Mouse (Mus musculus): ENCODE results near the gene Gabbr2. TPM values are rescaled to one million over a fixed set of nuclear protein-coding genes. Genes with fewer than 3 reads are reported as not detected.

The Gabbr2 gene
- polyA plus RNA-seq, 1 experiment: not detected

GRCm38 (mm10) chr4:46862677-46863076 is 129.0 kb downstream of the Gabbr2 start:
- no peaks in the 10 kb centered on the region for H3K36me3 ChIP-seq (ENCODE audit: control insufficient read depth, insufficient read depth)
- no peaks in the 10 kb centered on the region for H3K79me2 ChIP-seq (ENCODE audit: control insufficient read depth, insufficient read depth)
- no peaks in the 10 kb centered on the region for H3K27me3 ChIP-seq (ENCODE audit: control insufficient read depth, insufficient read depth, insufficient read length)
- TF ChIP-seq CTCF (IDR thresholded peaks at IDR 0.05; ENCODE audit: control insufficient read depth, insufficient read depth, insufficient read length): no peak
- TF ChIP-seq MYOD1 (IDR thresholded peaks at IDR 0.05; ENCODE audit: control insufficient read depth, insufficient read length, low read depth): no peak
- TF ChIP-seq MYOG (IDR thresholded peaks at IDR 0.05; ENCODE audit: control insufficient read depth, extremely low read depth, insufficient read length): no peak
- TF ChIP-seq USF1 (IDR thresholded peaks at IDR 0.05; ENCODE audit: low read depth): no peak
- TF ChIP-seq MAX (IDR thresholded peaks at IDR 0.05): no peak
- TF ChIP-seq FOSL1 (IDR thresholded peaks at IDR 0.05; ENCODE audit: insufficient read depth, low read length, poor library complexity, severe bottlenecking): no peak
- TF ChIP-seq CEBPB (IDR thresholded peaks at IDR 0.05; ENCODE audit: low read depth): no peak
- no peaks in the 10 kb centered on the region for H3K79me3 ChIP-seq (ENCODE audit: low read depth)
- H3K4me3 ChIP-seq (ENCODE audit: insufficient read depth, poor library complexity, severe bottlenecking): no peak overlapping the region
- H3ac ChIP-seq (ENCODE audit: control insufficient read depth, insufficient read length, low read depth): no peak overlapping the region

GRCm38 (mm10) chr4:46860586-46860985 is 131.1 kb downstream of the Gabbr2 start:
- H3K4me3 ChIP-seq (ENCODE audit: insufficient read depth, poor library complexity, severe bottlenecking): no peak overlapping the region
- H3K27me3 ChIP-seq (ENCODE audit: control insufficient read depth, insufficient read depth, insufficient read length): no peaks in the 10 kb centered on the region
- H3ac ChIP-seq (ENCODE audit: control insufficient read depth, insufficient read length, low read depth): no peak overlapping the region
- no peaks in the 10 kb centered on the region for H3K79me3 ChIP-seq (ENCODE audit: low read depth)
- no peaks in the 10 kb centered on the region for H3K36me3 ChIP-seq (ENCODE audit: control insufficient read depth, insufficient read depth)
- no peaks in the 10 kb centered on the region for H3K79me2 ChIP-seq (ENCODE audit: control insufficient read depth, insufficient read depth)
- no peak for TF ChIP-seq USF1 (IDR thresholded peaks at IDR 0.05; ENCODE audit: low read depth)

- Histone ChIP-seq H3K27me3 (ENCODE audit: control insufficient read depth, insufficient read depth, insufficient read length) (no peaks in the 10 kb centered on the region), H3K79me3 (ENCODE audit: low read depth) (no peaks in the 10 kb centered on the region), H3K36me3 (ENCODE audit: control insufficient read depth, insufficient read depth) (no peaks in the 10 kb centered on the region), H3K79me2 (ENCODE audit: control insufficient read depth, insufficient read depth) (no peaks in the 10 kb centered on the region), H3K4me3 (ENCODE audit: insufficient read depth, poor library complexity, severe bottlenecking) (no peak overlapping the region), H3ac (ENCODE audit: control insufficient read depth, insufficient read length, low read depth) (no peak overlapping the region)
- TF ChIP-seq MYOD1 (IDR thresholded peaks at IDR 0.05; ENCODE audit: control insufficient read depth, insufficient read length, low read depth) (no peak), MYOG (IDR thresholded peaks at IDR 0.05; ENCODE audit: control insufficient read depth, extremely low read depth, insufficient read length) (no peak), USF1 (IDR thresholded peaks at IDR 0.05; ENCODE audit: low read depth) (no peak), CEBPB (IDR thresholded peaks at IDR 0.05; ENCODE audit: low read depth) (no peak), MAX (IDR thresholded peaks at IDR 0.05) (no peak), CTCF (IDR thresholded peaks at IDR 0.05; ENCODE audit: control insufficient read depth, insufficient read depth, insufficient read length) (no peak), FOSL1 (IDR thresholded peaks at IDR 0.05; ENCODE audit: insufficient read depth, low read length, poor library complexity, severe bottlenecking) (no peak)
Measured at GRCm38 (mm10) chr4:46858899-46859298, 132.8 kb downstream of the Gabbr2 start.

- no peaks in the 10 kb centered on the region for H3K27me3 ChIP-seq (ENCODE audit: control insufficient read depth, insufficient read depth, insufficient read length)
- H3K79me2 ChIP-seq (ENCODE audit: control insufficient read depth, insufficient read depth): no peaks in the 10 kb centered on the region
- no peak for TF ChIP-seq MYOD1 (IDR thresholded peaks at IDR 0.05; ENCODE audit: control insufficient read depth, insufficient read length, low read depth)
- no peak for TF ChIP-seq USF1 (IDR thresholded peaks at IDR 0.05; ENCODE audit: low read depth)
- no peak for TF ChIP-seq MYOG (IDR thresholded peaks at IDR 0.05; ENCODE audit: control insufficient read depth, extremely low read depth, insufficient read length)
- no peak for TF ChIP-seq CTCF (IDR thresholded peaks at IDR 0.05; ENCODE audit: control insufficient read depth, insufficient read depth, insufficient read length)
- no peak for TF ChIP-seq FOSL1 (IDR thresholded peaks at IDR 0.05; ENCODE audit: insufficient read depth, low read length, poor library complexity, severe bottlenecking)
- TF ChIP-seq CEBPB (IDR thresholded peaks at IDR 0.05; ENCODE audit: low read depth): no peak
- TF ChIP-seq MAX (IDR thresholded peaks at IDR 0.05): no peak
- H3K79me3 ChIP-seq (ENCODE audit: low read depth): no peaks in the 10 kb centered on the region
- no peaks in the 10 kb centered on the region for H3K36me3 ChIP-seq (ENCODE audit: control insufficient read depth, insufficient read depth)
- no peak overlapping the region for H3ac ChIP-seq (ENCODE audit: control insufficient read depth, insufficient read length, low read depth)
- H3K4me3 ChIP-seq (ENCODE audit: insufficient read depth, poor library complexity, severe bottlenecking): no peak overlapping the region
Measured at GRCm38 (mm10) chr4:46856145-46856544, 135.5 kb downstream of the Gabbr2 start.

GRCm38 (mm10) chr4:46854686-46855385 is 136.8 kb downstream of the Gabbr2 start:
- Histone ChIP-seq H3K4me3 (ENCODE audit: insufficient read depth, poor library complexity, severe bottlenecking) (no peak overlapping the region), H3K79me3 (ENCODE audit: low read depth) (no peaks in the 10 kb centered on the region), H3K27me3 (ENCODE audit: control insufficient read depth, insufficient read depth, insufficient read length) (no peaks in the 10 kb centered on the region), H3K36me3 (ENCODE audit: control insufficient read depth, insufficient read depth) (no peaks in the 10 kb centered on the region), H3ac (ENCODE audit: control insufficient read depth, insufficient read length, low read depth) (no peak overlapping the region), H3K79me2 (ENCODE audit: control insufficient read depth, insufficient read depth) (no peaks in the 10 kb centered on the region)
- TF ChIP-seq MYOD1 (IDR thresholded peaks at IDR 0.05; ENCODE audit: control insufficient read depth, insufficient read length, low read depth) (no peak), FOSL1 (IDR thresholded peaks at IDR 0.05; ENCODE audit: insufficient read depth, low read length, poor library complexity, severe bottlenecking) (no peak), USF1 (IDR thresholded peaks at IDR 0.05; ENCODE audit: low read depth) (no peak), CTCF (IDR thresholded peaks at IDR 0.05; ENCODE audit: control insufficient read depth, insufficient read depth, insufficient read length) (no peak), CEBPB (IDR thresholded peaks at IDR 0.05; ENCODE audit: low read depth) (no peak), MAX (IDR thresholded peaks at IDR 0.05) (no peak), MYOG (IDR thresholded peaks at IDR 0.05; ENCODE audit: control insufficient read depth, extremely low read depth, insufficient read length) (no peak)

Measured in C2C12 (cell line).